Mouse (Mus musculus) embryonic facial prominence, embryonic 11.5 days (tissue): ENCODE results near the gene Slc20a1. TPM values are rescaled to one million over a fixed set of nuclear protein-coding genes. Genes with fewer than 3 reads are reported as not detected.

Source experiments
- ATAC-seq: fragments of 200-750 bp; cut with Nextera tagmentation; replicated peaks from 2 replicates; pipeline ENCODE4 v1.8.0; 2017; ENCODE audit warnings: low read depth; ENCODE audit not compliant: insufficient number of reproducible peaks, low FRiP score, low TSS enrichment
- DNase-seq: peaks from one replicate; pipeline ENCODE4 v3.0.0-alpha.2; 2015; ENCODE audit warnings: low spot score
- H3K27ac ChIP-seq: fragments of 300-500 bp; sonication (generic); replicated peaks from 2 replicates; pipeline ENCODE4 v1.5.1; 2014; ENCODE audit warnings: mild to moderate bottlenecking, low read depth, low read length, control low read depth
- H3K27me3 ChIP-seq: fragments of 300-500 bp; sonication (generic); 2 replicates; pipeline ENCODE4 v1.6.1; 2014; ENCODE audit warnings: mild to moderate bottlenecking, low read length, moderate library complexity, mixed read lengths; ENCODE audit not compliant: control insufficient read depth, insufficient read depth
- H3K36me3 ChIP-seq: fragments of 300-500 bp; sonication (generic); replicated peaks from 2 replicates; pipeline ENCODE4 v1.6.1; 2014; ENCODE audit warnings: low read depth, mild to moderate bottlenecking, low read length, moderate library complexity, mixed read lengths; ENCODE audit not compliant: control insufficient read depth, insufficient read depth
- H3K4me1 ChIP-seq: fragments of 300-500 bp; sonication (generic); 2 replicates; pipeline ENCODE4 v1.6.1; 2014; ENCODE audit warnings: low read length, mixed read lengths; ENCODE audit not compliant: control insufficient read depth, insufficient read depth
- H3K4me2 ChIP-seq: fragments of 300-500 bp; sonication (generic); 2 replicates; pipeline ENCODE4 v1.6.1; 2014; ENCODE audit warnings: low read depth, mild to moderate bottlenecking, control low read depth, low read length, moderate library complexity
- H3K4me3 ChIP-seq: fragments of 300-500 bp; sonication (generic); 2 replicates; pipeline ENCODE4 v1.5.1; 2014; ENCODE audit warnings: low read depth, low read length, control low read depth
- H3K9ac ChIP-seq: fragments of 300-500 bp; sonication (generic); replicated peaks from 2 replicates; pipeline ENCODE4 v1.6.1; 2014; ENCODE audit warnings: mild to moderate bottlenecking, control low read depth, low read length
- H3K9me3 ChIP-seq: fragments of 300-500 bp; sonication (generic); replicated peaks from 2 replicates; pipeline ENCODE4 v1.6.1; 2016; ENCODE audit warnings: mild to moderate bottlenecking, low read length, inconsistent platforms, mixed read lengths; ENCODE audit not compliant: control insufficient read depth
- WGBS: fragments of 180-500 bp; shearing (Covaris S2); extraction: QIAGEN DNeasy Blood & Tissue Kit; methylation state at CpG from one replicate; pipeline ENCODE4 v1.1.7; 2014; 5-methylcytosine and 5-hydroxymethylcytosine counted together
- polyA plus RNA-seq: library from polyadenylated mRNA; unstranded; fragments of >200 nt; fragmentation: Nextera tagmentation; extraction: Ambion mirVana; gene quantifications from 2 replicates; pipeline ENCODE4 v1.2.1, GENCODE M21; 2014

The Slc20a1 gene
- polyA plus RNA-seq, 1 experiment from 2014 or later, result 51.6 TPM

GRCm38 (mm10) chr2:129243786-129244185 lies 45.2 kb downstream of the Slc20a1 start:
- ATAC-seq, result no peak

GRCm38 (mm10) chr2:129244446-129245120 lies 46.0 kb downstream of the Slc20a1 start:
- no peak overlapping the region for H3K27ac ChIP-seq
- H3K9ac ChIP-seq, result no peak overlapping the region
- no peak for DNase-seq
- no peaks in the 10 kb centered on the region for H3K9me3 ChIP-seq
- H3K36me3 ChIP-seq, result no peaks in the 10 kb centered on the region
- no peaks in the 10 kb centered on the region for H3K27me3 ChIP-seq
- no peaks in the 10 kb centered on the region for H3K4me1 ChIP-seq
- no peak for ATAC-seq
- WGBS, result 80% methylated on average over 20 of the region's 20 CpGs
- no peak overlapping the region for H3K4me2 ChIP-seq
- H3K4me3 ChIP-seq, result no peak overlapping the region

More at GRCm38 (mm10) chr2:129243786-129244185, 45.2 kb downstream of the Slc20a1 start:
- Histone ChIP-seq H3K27ac (no peak overlapping the region), H3K4me1 (no peaks in the 10 kb centered on the region), H3K4me2 (no peak overlapping the region), H3K4me3 (no peak overlapping the region), H3K9me3 (no peaks in the 10 kb centered on the region), H3K9ac (no peak overlapping the region), H3K36me3 (no peaks in the 10 kb centered on the region), H3K27me3 (no peaks in the 10 kb centered on the region)
- 45% methylated on average over 9 of the region's 9 CpGs for WGBS
- no peak for DNase-seq

- DNase-seq, result no peak
- no peak for ATAC-seq
- Histone ChIP-seq H3K4me1 (no peaks in the 10 kb centered on the region), H3K4me3 (no peak overlapping the region), H3K27me3 (no peaks in the 10 kb centered on the region), H3K4me2 (no peak overlapping the region), H3K9ac (no peak overlapping the region), H3K36me3 (no peaks in the 10 kb centered on the region), H3K9me3 (no peaks in the 10 kb centered on the region), H3K27ac (no peak overlapping the region)
- WGBS, result 60% methylated on average over 5 of the region's 5 CpGs
These were observed 47.1 kb downstream of the Slc20a1 start for GRCm38 (mm10) chr2:129245618-129246017.

- 73% methylated on average over 7 of the region's 7 CpGs for WGBS
- Histone ChIP-seq H3K9me3 (no peaks in the 10 kb centered on the region), H3K4me2 (no peak overlapping the region), H3K9ac (no peak overlapping the region), H3K27ac (no peak overlapping the region), H3K36me3 (no peaks in the 10 kb centered on the region), H3K4me3 (no peak overlapping the region), H3K4me1 (no peaks in the 10 kb centered on the region), H3K27me3 (no peaks in the 10 kb centered on the region)
- ATAC-seq (no peak), DNase-seq (no peak)
These were observed 47.9 kb downstream of the Slc20a1 start for GRCm38 (mm10) chr2:129246436-129246835.

GRCm38 (mm10) chr2:129246924-129247323 lies 48.4 kb downstream of the Slc20a1 start:
- DNase-seq (no peak), ATAC-seq (no peak)
- Histone ChIP-seq H3K9me3 (no peaks in the 10 kb centered on the region), H3K27ac (no peak overlapping the region), H3K27me3 (no peaks in the 10 kb centered on the region), H3K4me1 (no peaks in the 10 kb centered on the region), H3K4me3 (no peak overlapping the region), H3K36me3 (no peaks in the 10 kb centered on the region), H3K4me2 (no peak overlapping the region), H3K9ac (no peak overlapping the region)
- WGBS, result 93% methylated on average over 12 of the region's 12 CpGs

- no peak for DNase-seq
- Histone ChIP-seq H3K27ac (no peak overlapping the region), H3K9ac (no peak overlapping the region), H3K9me3 (no peaks in the 10 kb centered on the region), H3K36me3 (no peaks in the 10 kb centered on the region), H3K27me3 (no peaks in the 10 kb centered on the region), H3K4me1 (no peaks in the 10 kb centered on the region), H3K4me3 (no peak overlapping the region), H3K4me2 (no peak overlapping the region)
- 89% methylated on average over 7 of the region's 7 CpGs for whole genome bisulfite sequencing
- ATAC-seq, result no peak
These were observed 49.1 kb downstream of the Slc20a1 start for GRCm38 (mm10) chr2:129247707-129248121.

GRCm38 (mm10) chr2:129249321-129249720 lies 50.8 kb downstream of the Slc20a1 start:
- no peaks in the 10 kb centered on the region for H3K36me3 ChIP-seq
- no peaks in the 10 kb centered on the region for H3K4me1 ChIP-seq
- 75% methylated on average over 1 of the region's 1 CpGs for WGBS

GRCm38 (mm10) chr2:129252836-129253630 lies 54.5 kb downstream of the Slc20a1 start:
- no peaks in the 10 kb centered on the region for H3K36me3 ChIP-seq
- no peaks in the 10 kb centered on the region for H3K9me3 ChIP-seq
- H3K27me3 ChIP-seq, result no peaks in the 10 kb centered on the region
- no peak for DNase-seq
- H3K4me1 ChIP-seq, result no peaks in the 10 kb centered on the region
- WGBS, result 89% methylated on average over 19 of the region's 19 CpGs
- H3K4me2 ChIP-seq, result no peak overlapping the region
- H3K27ac ChIP-seq, result no peak overlapping the region
- no peak overlapping the region for H3K4me3 ChIP-seq
- no peak for ATAC-seq
- H3K9ac ChIP-seq, result no peak overlapping the region

More at GRCm38 (mm10) chr2:129249321-129249720, 50.8 kb downstream of the Slc20a1 start:
- DNase-seq, result no peak
- Histone ChIP-seq H3K4me2 (no peak overlapping the region), H3K4me3 (no peak overlapping the region), H3K27ac (no peak overlapping the region), H3K27me3 (no peaks in the 10 kb centered on the region), H3K9ac (no peak overlapping the region), H3K9me3 (no peaks in the 10 kb centered on the region)
- no peak for ATAC-seq
